Mouse (Mus musculus) stomach, postnatal 0 days (tissue): Measurements from ENCODE around the gene Eid3. TPM values are rescaled to one million over a fixed set of nuclear protein-coding genes. Genes with fewer than 3 reads are reported as not detected.

Experiments used
- ATAC-seq: fragments of 200-750 bp; cut with Nextera tagmentation; 2 replicates; pipeline ENCODE4 v1.8.0; 2017; ENCODE audit not compliant: low FRiP score, low TSS enrichment
- DNase-seq: peaks from one replicate; pipeline ENCODE4 v3.0.0-alpha.2; 2016; ENCODE audit warnings: low spot score
- H3K27ac ChIP-seq: fragments of 300-500 bp; sonication (generic); replicated peaks from 2 replicates; pipeline ENCODE4 v1.5.1; 2014; ENCODE audit warnings: mild to moderate bottlenecking, control low read depth
- H3K27me3 ChIP-seq: fragments of 300-500 bp; sonication (generic); 2 replicates; pipeline ENCODE4 v1.6.1; 2014; ENCODE audit warnings: low read length; ENCODE audit not compliant: control insufficient read depth, insufficient read depth
- H3K36me3 ChIP-seq: fragments of 300-500 bp; sonication (generic); 2 replicates; pipeline ENCODE4 v1.6.1; 2014; ENCODE audit warnings: low read length, mixed read lengths; ENCODE audit not compliant: control insufficient read depth, insufficient read depth
- H3K4me1 ChIP-seq: fragments of 300-500 bp; sonication (generic); replicated peaks from 2 replicates; pipeline ENCODE4 v1.6.1; 2014; ENCODE audit warnings: antibody characterized with exemption; ENCODE audit not compliant: control insufficient read depth, insufficient read depth
- H3K4me2 ChIP-seq: fragments of 300-500 bp; sonication (generic); replicated peaks from 2 replicates; pipeline ENCODE4 v1.6.1; 2014; ENCODE audit warnings: low read depth, mild to moderate bottlenecking, control low read depth, moderate library complexity
- H3K4me3 ChIP-seq: fragments of 300-500 bp; sonication (generic); 2 replicates; pipeline ENCODE4 v1.5.1; 2014; ENCODE audit warnings: low read depth, low read length, control low read depth
- H3K9ac ChIP-seq: fragments of 300-500 bp; sonication (generic); 2 replicates; pipeline ENCODE4 v1.6.1; 2014; ENCODE audit warnings: mild to moderate bottlenecking, low read length, control low read depth, mixed read lengths
- H3K9me3 ChIP-seq: fragments of 300-500 bp; sonication (generic); 2 replicates; pipeline ENCODE4 v1.6.1; 2016; ENCODE audit warnings: low read length; ENCODE audit not compliant: control insufficient read depth
- CTCF ChIP-seq: IDR thresholded peaks from 2 replicates; pipeline ENCODE4 v1.5.1; 2016; ENCODE audit warnings: antibody characterized with exemption, low read depth, mild to moderate bottlenecking, moderate library complexity
- EP300 ChIP-seq: optimal IDR thresholded peaks from 2 replicates; pipeline ENCODE3; 2016; ENCODE audit warnings: antibody characterized with exemption
- WGBS: fragments of 180-500 bp; shearing (Covaris S2); extraction: QIAGEN DNeasy Blood & Tissue Kit; methylation state at CpG from one replicate; pipeline ENCODE4 v1.1.7; 2014; 5-methylcytosine and 5-hydroxymethylcytosine counted together
- polyA plus RNA-seq: library from polyadenylated mRNA; unstranded; fragments of >200 nt; fragmentation: Nextera tagmentation; extraction: Ambion mirVana; gene quantifications from 2 replicates; pipeline ENCODE4 v1.2.1, GENCODE M21; 2015

Gene Eid3
- polyA plus RNA-seq, 1 experiment from 2014 or later = 0.38 TPM

DNA sequence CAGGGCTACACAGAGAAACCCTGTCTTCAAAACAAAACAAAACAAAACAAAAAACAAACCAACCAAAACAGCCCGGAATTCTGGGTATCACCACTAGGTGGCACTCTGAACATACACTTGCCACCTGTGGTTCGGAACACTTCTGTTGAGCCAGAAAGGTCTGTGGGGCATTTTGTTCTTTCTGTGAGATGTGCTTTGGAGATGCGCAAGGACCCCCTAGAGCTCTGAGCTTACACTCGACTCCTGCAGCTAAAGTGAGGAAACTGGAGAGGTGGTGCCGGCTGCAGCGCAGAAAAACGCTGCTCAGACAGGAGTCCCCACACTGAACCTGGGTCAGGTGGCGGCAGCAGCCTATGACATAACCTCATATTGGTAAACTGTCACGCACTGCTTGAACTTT is 43.0 kb downstream of the Eid3 start:
- Histone ChIP-seq H3K27ac (no peak overlapping the region), H3K36me3 (no peaks in the 10 kb centered on the region), H3K4me1 (no peaks in the 10 kb centered on the region), H3K9me3 (no peaks in the 10 kb centered on the region), H3K27me3 (no peaks in the 10 kb centered on the region), H3K9ac (no peak overlapping the region), H3K4me3 (no peak overlapping the region), H3K4me2 (no peak overlapping the region)
- ATAC-seq (0 out of 2 replicates have a peak, but pooled peaks have one; percentile 27), DNase-seq (peak; percentile 59)
- TF ChIP-seq CTCF (peak; percentile 90), EP300 (no peak)
- 13% methylated on average over 9 of the region's 9 CpGs for WGBS

DNA sequence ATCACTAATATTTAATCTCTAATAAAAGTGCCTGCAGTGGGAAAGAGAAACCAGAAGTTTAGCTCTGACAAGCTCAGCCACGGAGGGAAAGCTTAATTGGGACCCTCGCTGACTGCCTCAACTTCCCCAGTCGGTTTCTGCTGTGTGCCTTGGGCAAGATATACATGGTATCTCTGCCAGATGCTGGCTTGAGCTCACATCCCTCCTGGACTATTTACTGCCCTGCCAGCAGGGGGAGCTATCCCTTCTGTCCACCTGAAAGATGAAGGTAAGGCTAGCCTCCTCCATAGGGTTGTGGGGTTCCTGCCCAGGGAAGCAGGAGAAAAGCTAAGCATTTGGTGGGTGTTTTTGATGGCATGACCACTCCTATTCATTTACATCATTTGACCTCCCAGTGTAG is 43.8 kb downstream of the Eid3 start:
- Histone ChIP-seq H3K27ac (no peak overlapping the region), H3K4me1 (no peaks in the 10 kb centered on the region), H3K27me3 (no peaks in the 10 kb centered on the region), H3K9me3 (no peaks in the 10 kb centered on the region), H3K4me3 (no peak overlapping the region), H3K9ac (no peak overlapping the region), H3K4me2 (no peak overlapping the region), H3K36me3 (no peaks in the 10 kb centered on the region)
- no peak for DNase-seq
- WGBS = 79% methylated on average over 3 of the region's 3 CpGs
- no peak for ATAC-seq
- TF ChIP-seq EP300 (no peak), CTCF (peak; percentile 64)

DNA sequence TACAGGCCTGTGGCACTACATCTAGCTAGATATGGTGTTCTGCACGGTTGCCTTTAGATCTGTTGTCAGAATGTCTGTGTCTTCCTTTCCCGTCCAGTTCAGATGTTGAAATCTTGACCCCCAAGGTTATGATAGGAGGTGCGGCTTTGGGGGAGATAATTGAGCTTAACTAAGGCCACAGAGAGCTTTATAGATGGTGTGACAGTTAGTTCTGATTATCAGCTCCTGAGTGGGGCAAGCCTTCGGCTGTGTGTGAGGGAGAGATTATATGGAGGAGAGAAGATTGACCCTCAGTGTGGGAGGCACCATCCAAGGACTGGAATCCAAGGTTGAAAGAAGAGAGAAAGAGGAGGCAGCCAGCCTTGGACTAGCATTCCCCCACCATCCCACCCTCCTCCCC is 46.8 kb downstream of the Eid3 start:
- WGBS = 81% methylated on average over 4 of the region's 4 CpGs
- Histone ChIP-seq H3K27me3 (no peaks in the 10 kb centered on the region), H3K36me3 (no peaks in the 10 kb centered on the region), H3K27ac (no peak overlapping the region), H3K4me1 (no peaks in the 10 kb centered on the region), H3K9me3 (no peaks in the 10 kb centered on the region), H3K4me2 (no peak overlapping the region), H3K4me3 (no peak overlapping the region), H3K9ac (no peak overlapping the region)
- DNase-seq (no peak), ATAC-seq (no peak)
- no peak for TF ChIP-seq CTCF
- no peak for TF ChIP-seq EP300

DNA sequence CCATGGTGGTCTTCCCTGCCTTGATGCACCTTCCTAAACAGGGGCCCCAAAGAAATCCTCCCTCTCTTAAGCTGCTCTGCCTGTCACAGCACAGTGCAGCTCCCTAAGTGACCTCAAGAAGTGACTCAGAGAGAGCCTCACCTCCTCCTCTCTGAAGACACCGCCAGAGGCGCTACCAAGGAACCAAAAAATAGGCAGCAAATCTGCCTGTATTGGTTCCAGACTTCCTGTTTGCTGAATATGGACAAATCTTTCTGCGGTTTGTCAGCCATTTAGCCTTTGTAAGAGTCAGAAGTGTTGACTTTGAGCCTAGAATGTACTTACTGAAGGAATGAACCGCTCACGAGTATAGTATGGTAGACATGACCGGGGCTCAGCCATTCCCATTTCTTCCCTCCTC is 47.3 kb downstream of the Eid3 start:
- Histone ChIP-seq H3K4me2 (no peak overlapping the region), H3K4me1 (no peaks in the 10 kb centered on the region), H3K27ac (no peak overlapping the region), H3K27me3 (no peaks in the 10 kb centered on the region), H3K9me3 (no peaks in the 10 kb centered on the region), H3K9ac (no peak overlapping the region), H3K4me3 (no peak overlapping the region), H3K36me3 (no peaks in the 10 kb centered on the region)
- no peak for TF ChIP-seq EP300
- TF ChIP-seq CTCF = no peak
- no peak for DNase-seq
- WGBS = 78% methylated on average over 6 of the region's 6 CpGs
- no peak for ATAC-seq

Other genes with a start within 250 kb of the Eid3 start
- 37.5 and 38.0 TPM in 2 replicates for gene 1190007I07Rik, start 243.4 kb upstream of the Eid3 start, polyA plus RNA-seq
- gene Tdg, start 236.8 kb upstream of the Eid3 start, polyA plus RNA-seq = 56.9 and 60.2 TPM in 2 replicates
- gene Glt8d2, start 176.0 kb upstream of the Eid3 start, polyA plus RNA-seq = 3.0 TPM in 2 replicates
- gene Hcfc2, start 170.5 kb upstream of the Eid3 start, polyA plus RNA-seq = 18.8 and 19.2 TPM in 2 replicates
- gene Nfyb, start 102.5 kb upstream of the Eid3 start, polyA plus RNA-seq = 20.3 and 23.8 TPM in 2 replicates
- 61.9 TPM in 2 replicates for gene Txnrd1, start 32.7 kb upstream of the Eid3 start, polyA plus RNA-seq
- 0.35 and 0.45 TPM in 2 replicates for gene Chst11, start 118.9 kb downstream of the Eid3 start, polyA plus RNA-seq